In genomic region chr14:100222260-100222659, GRCm38 (mm10) we compare ENCODE assay signal across 24 mouse cellular contexts.
"Had no signal": no experiment of that assay in that cellular context is flagged by ENCODE, and none has a peak within 500 bp of the region (broad histone marks: within the 10 kb centered on the region; RNA-seq: fewer than 3 reads in every experiment).

No protein-coding gene starts in this region.

- ATAC-seq: midbrain, embryonic 15.5 days had no signal

- H3K9ac ChIP-seq: kidney, embryonic 15.5 days; limb, embryonic 12.5 days; limb, embryonic 15.5 days; lung, embryonic 15.5 days; midbrain, embryonic 15.5 days; neural tube, embryonic 12.5 days; neural tube, embryonic 15.5 days had no signal

- H3K27me3 ChIP-seq: kidney, embryonic 15.5 days; limb, embryonic 12.5 days; limb, embryonic 15.5 days; lung, embryonic 15.5 days; midbrain, embryonic 15.5 days; neural tube, embryonic 12.5 days; neural tube, embryonic 15.5 days had no signal

- H3K4me1 ChIP-seq: kidney, embryonic 15.5 days; neural tube, embryonic 12.5 days had no signal

- H3K4me3 ChIP-seq: kidney, embryonic 15.5 days; limb, embryonic 12.5 days; limb, embryonic 15.5 days; lung, embryonic 15.5 days; midbrain, embryonic 15.5 days; neural tube, embryonic 12.5 days; neural tube, embryonic 15.5 days had no signal

- H3K9me3 ChIP-seq: kidney, embryonic 15.5 days; limb, embryonic 12.5 days; limb, embryonic 15.5 days; lung, embryonic 15.5 days; midbrain, embryonic 15.5 days; neural tube, embryonic 12.5 days; neural tube, embryonic 15.5 days had no signal

- H3K36me3 ChIP-seq: kidney, embryonic 15.5 days; limb, embryonic 15.5 days; lung, embryonic 15.5 days; midbrain, embryonic 15.5 days; neural tube, embryonic 15.5 days had no signal

- H3K4me2 ChIP-seq: kidney, embryonic 15.5 days; limb, embryonic 12.5 days; limb, embryonic 15.5 days; lung, embryonic 15.5 days; midbrain, embryonic 11.5 days; midbrain, embryonic 15.5 days; neural tube, embryonic 12.5 days; neural tube, embryonic 15.5 days had no signal

- DNase-seq: kidney, adult 11 months; kidney, adult 8-10 months; kidney, postnatal 10 days; kidney, postnatal 36 days; layer of hippocampus, postnatal 36 days; left cerebral cortex, postnatal 4 days; lung, adult 18-20 months; lung, postnatal 10 days; lung, postnatal 36 days; right cerebral cortex, adult 18-20 months; right cerebral cortex, postnatal 14 days; right cerebral cortex, postnatal 4 days; thymus, adult 2 months; thymus, postnatal 14 days; thymus, postnatal 4 days had no signal

- H3K27ac ChIP-seq: kidney, embryonic 15.5 days; limb, embryonic 12.5 days; limb, embryonic 15.5 days; lung, embryonic 15.5 days; midbrain, embryonic 15.5 days; neural tube, embryonic 12.5 days; neural tube, embryonic 15.5 days; stomach, postnatal 0 days had no signal
